Mouse (Mus musculus) G1E (cell line): Measurements from ENCODE around the gene Trim3. TPM values are rescaled to one million over a fixed set of nuclear protein-coding genes. Genes with fewer than 3 reads are reported as not detected.

Experiments
- ATAC-seq: 2 replicates; pipeline ENCODE4 v1.8.0; 2016; ENCODE audit warnings: mild to moderate bottlenecking; ENCODE audit not compliant: insufficient number of reproducible peaks, poor library complexity, low FRiP score, severe bottlenecking; ENCODE audit errors: extremely low read depth
- DNase-seq: peaks from one replicate; pipeline ENCODE4 v3.0.0; 2012; ENCODE audit warnings: low spot score
- H3K27me3 ChIP-seq: 2 replicates; pipeline ENCODE4 v1.6.1; 2012; ENCODE audit warnings: mild to moderate bottlenecking, low read length, inconsistent platforms; ENCODE audit not compliant: insufficient read depth
- H3K36me3 ChIP-seq: replicated peaks from 2 replicates; pipeline ENCODE3; 2012; ENCODE audit warnings: mild to moderate bottlenecking, inconsistent platforms
- H3K4me1 ChIP-seq: 2 replicates; pipeline ENCODE4 v1.6.1; 2012; ENCODE audit warnings: low read depth, low read length, inconsistent platforms, mixed read lengths; ENCODE audit not compliant: insufficient read depth
- H3K4me3 ChIP-seq: 2 replicates; pipeline ENCODE4 v1.5.1; 2012; ENCODE audit warnings: low read depth, mild to moderate bottlenecking, inconsistent platforms, low read length, moderate library complexity, mixed read lengths
- H3K9me3 ChIP-seq: replicated peaks from 2 replicates; pipeline ENCODE4 v1.6.1; 2012; ENCODE audit warnings: inconsistent platforms
- CTCF ChIP-seq: IDR thresholded peaks from 2 replicates; pipeline ENCODE4 v1.5.1; 2012; ENCODE audit warnings: low read depth, low read length, inconsistent platforms, mixed read lengths
- GATA1 ChIP-seq: IDR thresholded peaks from 2 replicates; pipeline ENCODE4 v1.6.1; 2012; ENCODE audit warnings: borderline replicate concordance, low read length, inconsistent platforms, mixed read lengths
- GATA2 ChIP-seq: IDR thresholded peaks from 2 replicates; pipeline ENCODE4 v1.6.1; 2012; ENCODE audit warnings: low read depth, low read length, inconsistent platforms, borderline replicate concordance
- POLR2AphosphoS5 ChIP-seq: IDR thresholded peaks from 2 replicates; pipeline ENCODE4 v1.6.1; 2012; ENCODE audit warnings: low read depth, low read length, inconsistent platforms; ENCODE audit not compliant: insufficient replicate concordance
- TAL1 ChIP-seq: conservative IDR thresholded peaks from 2 replicates; pipeline ENCODE4 v1.6.1; 2012; ENCODE audit warnings: low read depth, low read length, inconsistent platforms, mixed read lengths
- polyA plus RNA-seq: library from polyadenylated mRNA; stranded (reverse); fragments of >175 nt; gene quantifications from 2 replicates; pipeline ENCODE4 v1.2.3, GENCODE M21; 2012
- total RNA-seq, 2 experiments: library from RNA; stranded (forward) in 1 of 2; stranded (reverse) in 1 of 2; fragments of 200-1000 nt in 1 of 2; fragments of >200 nt in 1 of 2; fragmentation: Nextera tagmentation in 1 of 2; gene quantifications; 2 replicates each; pipeline ENCODE4 v1.2.3; 2014 to 2017

Gene Trim3
- total and polyA plus RNA-seq, 3 experiments = 4.6 to 16.7 (median 9.3) TPM

DNA sequence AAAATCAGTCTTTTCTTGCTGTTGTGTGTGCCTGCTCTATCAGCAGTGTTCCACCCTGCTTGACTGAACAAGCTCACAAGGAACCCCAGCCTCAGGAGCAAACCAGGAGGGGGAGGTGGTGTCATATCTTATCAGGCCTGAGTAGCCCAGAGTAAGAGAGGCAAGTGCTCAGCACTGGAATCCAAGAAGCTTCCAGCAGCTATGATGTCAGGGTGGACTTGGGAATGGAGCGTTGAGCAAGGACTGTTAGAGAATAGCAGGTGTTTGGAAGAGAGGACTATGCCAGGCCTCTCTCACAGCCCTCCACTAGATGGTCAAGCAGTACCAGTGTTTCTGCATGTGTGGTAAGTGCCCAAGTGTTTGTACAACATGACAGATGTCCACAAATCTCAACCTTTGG, 17.7 kb downstream of the Trim3 start:
- Histone ChIP-seq H3K4me3 (no peak overlapping the region), H3K27me3 (no peaks in the 10 kb centered on the region), H3K36me3 (peaks cover 78% of the 10 kb centered on the region), H3K9me3 (no peaks in the 10 kb centered on the region), H3K4me1 (no peaks in the 10 kb centered on the region)
- TF ChIP-seq CTCF (no peak), GATA1 (no peak), GATA2 (no peak), TAL1 (no peak)
- ATAC-seq (no peak), DNase-seq (no peak)

DNA sequence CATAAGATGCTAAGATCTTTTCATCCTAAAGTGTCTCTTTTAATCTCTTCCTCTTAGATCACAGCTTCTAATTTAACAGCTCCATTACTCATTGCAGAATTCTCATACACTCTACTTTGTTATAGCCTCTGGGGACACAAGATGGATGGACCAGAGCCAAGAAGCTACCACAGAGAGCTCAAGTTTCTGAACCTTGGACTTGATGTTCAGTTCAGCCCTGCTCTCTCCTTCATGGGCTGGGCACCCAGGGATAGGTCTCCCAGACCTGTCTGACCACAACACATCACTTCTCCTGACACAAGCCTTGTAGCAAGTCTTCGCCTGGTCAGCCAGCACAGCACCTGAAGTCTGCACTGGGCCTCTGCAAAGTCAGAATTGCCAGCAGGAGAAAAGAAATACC, 19.0 kb downstream of the Trim3 start:
- H3K27me3 ChIP-seq = no peaks in the 10 kb centered on the region
- H3K4me3 ChIP-seq = no peak overlapping the region
- peaks cover 68% of the 10 kb centered on the region for H3K36me3 ChIP-seq
- no peaks in the 10 kb centered on the region for H3K4me1 ChIP-seq
- no peak for DNase-seq
- no peaks in the 10 kb centered on the region for H3K9me3 ChIP-seq
- no peak for ATAC-seq
- no peak for TF ChIP-seq GATA2
- TF ChIP-seq CTCF = no peak
- no peak for TF ChIP-seq POLR2AphosphoS5

DNA sequence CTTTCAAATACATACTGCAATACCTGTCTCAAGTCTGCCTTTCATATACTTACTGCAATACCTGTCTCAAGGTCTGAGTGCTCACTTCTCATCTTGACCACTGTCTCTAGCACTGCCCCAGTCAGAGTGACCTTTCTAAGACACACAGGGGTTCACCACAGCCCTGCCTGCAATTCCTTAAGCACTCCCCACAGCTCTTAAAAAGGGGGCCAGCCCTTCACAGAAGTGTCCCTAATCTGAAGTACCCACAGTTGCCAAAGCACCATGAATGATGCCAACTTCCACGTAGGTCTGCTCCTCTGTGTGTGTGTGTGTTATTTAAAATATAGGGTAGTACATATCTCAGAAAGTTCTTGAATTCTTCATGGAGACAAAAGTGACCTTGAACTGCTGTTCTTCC, 21.6 kb downstream of the Trim3 start:
- DNase-seq (no peak), ATAC-seq (no peak)
- Histone ChIP-seq H3K36me3 (peaks cover 42% of the 10 kb centered on the region), H3K4me3 (no peak overlapping the region), H3K9me3 (no peaks in the 10 kb centered on the region), H3K4me1 (no peaks in the 10 kb centered on the region), H3K27me3 (no peaks in the 10 kb centered on the region; the same call in 1 of the 2 replicates)
- TF ChIP-seq GATA2 = no peak
- TF ChIP-seq POLR2AphosphoS5 = no peak
- TF ChIP-seq TAL1 = no peak

DNA sequence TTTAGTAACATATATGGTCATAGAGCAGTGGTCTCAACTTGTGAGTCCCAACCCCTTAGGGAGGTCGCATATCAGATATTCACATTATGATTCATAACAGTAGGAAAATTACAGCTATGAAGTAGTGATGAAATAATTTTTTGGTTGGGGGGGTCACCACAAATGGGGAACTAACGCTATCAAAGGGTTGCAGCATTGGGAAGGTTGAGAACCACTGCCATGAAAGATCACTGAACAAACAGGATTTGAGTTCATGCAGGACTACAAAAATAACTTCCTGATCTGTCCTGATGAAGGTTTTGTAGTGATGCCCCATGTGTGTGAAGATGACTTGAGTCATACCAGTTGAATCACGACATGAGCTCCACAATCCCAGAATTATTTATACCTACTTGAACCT, 24.9 kb downstream of the Trim3 start:
- H3K27me3 ChIP-seq = no peaks in the 10 kb centered on the region; the same call in 1 of the 2 replicates
- no peak for TF ChIP-seq GATA2
- no peak overlapping the region for H3K4me3 ChIP-seq
- peaks cover 22% of the 10 kb centered on the region for H3K36me3 ChIP-seq
- H3K4me1 ChIP-seq = no peaks in the 10 kb centered on the region
- H3K9me3 ChIP-seq = no peaks in the 10 kb centered on the region
- DNase-seq (no peak), ATAC-seq (no peak)

DNA sequence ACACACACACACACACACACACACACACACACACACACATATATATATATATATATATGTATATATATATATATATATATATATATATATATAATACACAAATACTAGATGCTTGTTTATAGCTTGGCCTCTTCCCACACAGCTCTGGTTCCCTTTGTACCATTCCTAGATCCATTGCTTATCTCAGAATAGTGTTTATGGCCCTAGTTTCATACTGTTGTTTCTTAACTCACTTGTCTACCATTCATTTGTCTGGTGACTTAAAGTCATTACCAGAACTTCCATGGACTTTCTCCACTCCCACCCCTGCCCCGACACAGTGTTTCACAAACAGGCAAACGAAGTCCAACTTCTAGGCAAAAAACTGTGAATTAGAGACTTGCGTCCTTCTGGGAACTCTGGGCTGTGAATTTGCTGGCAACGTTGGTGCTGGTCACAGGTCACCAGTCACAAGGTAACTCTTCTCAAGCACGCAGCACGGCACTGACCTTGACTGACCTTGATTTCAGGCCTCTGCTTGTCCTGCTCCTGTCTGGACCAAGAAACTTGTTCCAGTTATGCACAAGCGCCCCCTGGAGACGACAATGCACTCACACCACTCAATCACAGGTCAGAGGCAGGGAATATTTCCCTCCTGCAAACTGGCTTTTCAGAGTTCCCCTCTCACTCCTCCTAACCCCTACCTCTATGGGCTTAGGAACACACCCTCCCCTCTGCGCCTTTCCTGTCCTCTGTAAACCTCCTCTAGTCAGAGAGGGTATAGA, 30.3 kb downstream of the Trim3 start:
- ATAC-seq (no peak; the same call in 1 of the 2 replicates), DNase-seq (no peak)
- H3K36me3 ChIP-seq = no peaks in the 10 kb centered on the region
- TF ChIP-seq GATA2 (no peak), POLR2AphosphoS5 (no peak), GATA1 (no peak), CTCF (no peak), TAL1 (no peak)
- no peak overlapping the region for H3K4me3 ChIP-seq
- H3K9me3 ChIP-seq = no peaks in the 10 kb centered on the region
- 0 out of 2 replicates have a peak, but pooled peaks cover 2% of the 10 kb centered on the region for H3K27me3 ChIP-seq
- H3K4me1 ChIP-seq = no peaks in the 10 kb centered on the region

DNA sequence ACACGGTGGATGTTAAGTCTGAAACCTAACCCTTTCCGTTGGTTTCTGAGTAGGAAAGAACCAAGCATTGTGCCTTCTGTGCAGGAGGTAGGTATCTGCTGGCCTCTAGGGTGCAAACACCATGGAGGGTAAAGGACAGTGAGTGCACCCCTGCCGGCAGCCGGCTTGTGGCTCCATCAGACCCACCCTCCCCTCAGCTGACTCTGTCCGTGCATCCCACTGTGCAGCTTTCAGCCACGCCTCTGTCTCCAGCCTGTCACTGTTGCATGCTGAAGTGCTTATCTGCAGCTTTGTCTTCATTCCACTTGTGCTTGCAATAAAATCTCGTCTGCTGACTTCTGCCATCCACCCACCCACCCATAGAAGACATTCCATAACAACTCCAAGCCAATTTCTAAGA, 43.3 kb downstream of the Trim3 start:
- H3K4me1 ChIP-seq = no peaks in the 10 kb centered on the region
- H3K27me3 ChIP-seq = peaks cover 9% of the 10 kb centered on the region; the same call in 1 of the 2 replicates
- TF ChIP-seq GATA1 = no peak
- no peak for DNase-seq
- ATAC-seq = no peak
- no peaks in the 10 kb centered on the region for H3K9me3 ChIP-seq
- H3K4me3 ChIP-seq = no peak overlapping the region
- H3K36me3 ChIP-seq = no peaks in the 10 kb centered on the region

DNA sequence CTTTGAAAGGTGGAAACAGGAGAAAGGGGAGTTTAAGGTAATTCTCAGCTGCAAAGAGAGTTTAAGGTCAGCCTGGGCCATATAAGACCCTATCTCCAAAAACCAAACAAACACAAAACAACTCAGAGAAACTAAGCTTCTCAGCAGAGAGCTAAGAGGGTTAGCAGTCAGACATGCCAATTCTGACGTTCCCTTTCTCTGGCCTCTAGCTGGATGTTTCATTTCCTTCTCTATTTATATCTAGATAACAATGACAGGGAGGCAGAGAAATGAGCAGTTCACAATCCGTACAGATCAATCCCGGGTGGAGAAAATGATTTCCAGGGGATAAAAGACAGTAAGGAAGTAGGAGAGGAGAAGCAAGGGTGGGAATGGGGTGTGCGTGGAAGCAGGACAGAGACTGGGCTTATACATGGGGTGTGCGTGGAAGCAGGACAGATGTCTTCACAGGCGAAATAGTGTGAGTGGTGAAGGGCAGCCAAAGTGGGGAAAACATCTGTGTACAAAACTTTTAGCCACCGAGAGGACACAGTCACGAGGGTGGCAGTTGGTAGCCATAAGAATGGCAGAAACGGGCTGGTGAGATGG, 45.0 kb downstream of the Trim3 start:
- no peaks in the 10 kb centered on the region for H3K36me3 ChIP-seq
- DNase-seq = no peak
- TF ChIP-seq GATA1 = no peak
- TF ChIP-seq CTCF = no peak
- no peak for TF ChIP-seq GATA2
- no peak for TF ChIP-seq TAL1
- no peak for TF ChIP-seq POLR2AphosphoS5
- H3K9me3 ChIP-seq = no peaks in the 10 kb centered on the region
- H3K4me1 ChIP-seq = no peaks in the 10 kb centered on the region
- H3K27me3 ChIP-seq = peaks cover 9% of the 10 kb centered on the region; the same call in 1 of the 2 replicates
- ATAC-seq = no peak
- H3K4me3 ChIP-seq = no peak overlapping the region
